Mouse (Mus musculus) stomach, postnatal 0 days (tissue): ENCODE results near the gene Ttl. TPM values are rescaled to one million over a fixed set of nuclear protein-coding genes. Genes with fewer than 3 reads are reported as not detected.

Source experiments
- ATAC-seq: fragments of 200-750 bp; cut with Nextera tagmentation; 2 replicates; pipeline ENCODE4 v1.8.0; 2017; ENCODE audit not compliant: low FRiP score, low TSS enrichment
- DNase-seq: peaks from one replicate; pipeline ENCODE4 v3.0.0-alpha.2; 2016; ENCODE audit warnings: low spot score
- H3K27ac ChIP-seq: fragments of 300-500 bp; sonication (generic); replicated peaks from 2 replicates; pipeline ENCODE4 v1.5.1; 2014; ENCODE audit warnings: mild to moderate bottlenecking, control low read depth
- H3K27me3 ChIP-seq: fragments of 300-500 bp; sonication (generic); 2 replicates; pipeline ENCODE4 v1.6.1; 2014; ENCODE audit warnings: low read length; ENCODE audit not compliant: control insufficient read depth, insufficient read depth
- H3K36me3 ChIP-seq: fragments of 300-500 bp; sonication (generic); 2 replicates; pipeline ENCODE4 v1.6.1; 2014; ENCODE audit warnings: low read length, mixed read lengths; ENCODE audit not compliant: control insufficient read depth, insufficient read depth
- H3K4me1 ChIP-seq: fragments of 300-500 bp; sonication (generic); replicated peaks from 2 replicates; pipeline ENCODE4 v1.6.1; 2014; ENCODE audit warnings: antibody characterized with exemption; ENCODE audit not compliant: control insufficient read depth, insufficient read depth
- H3K4me2 ChIP-seq: fragments of 300-500 bp; sonication (generic); replicated peaks from 2 replicates; pipeline ENCODE4 v1.6.1; 2014; ENCODE audit warnings: low read depth, mild to moderate bottlenecking, control low read depth, moderate library complexity
- H3K4me3 ChIP-seq: fragments of 300-500 bp; sonication (generic); 2 replicates; pipeline ENCODE4 v1.5.1; 2014; ENCODE audit warnings: low read depth, low read length, control low read depth
- H3K9ac ChIP-seq: fragments of 300-500 bp; sonication (generic); 2 replicates; pipeline ENCODE4 v1.6.1; 2014; ENCODE audit warnings: mild to moderate bottlenecking, low read length, control low read depth, mixed read lengths
- H3K9me3 ChIP-seq: fragments of 300-500 bp; sonication (generic); 2 replicates; pipeline ENCODE4 v1.6.1; 2016; ENCODE audit warnings: low read length; ENCODE audit not compliant: control insufficient read depth
- CTCF ChIP-seq: IDR thresholded peaks from 2 replicates; pipeline ENCODE4 v1.5.1; 2016; ENCODE audit warnings: antibody characterized with exemption, low read depth, mild to moderate bottlenecking, moderate library complexity
- EP300 ChIP-seq: optimal IDR thresholded peaks from 2 replicates; pipeline ENCODE3; 2016; ENCODE audit warnings: antibody characterized with exemption
- WGBS: fragments of 180-500 bp; shearing (Covaris S2); extraction: QIAGEN DNeasy Blood & Tissue Kit; methylation state at CpG from one replicate; pipeline ENCODE4 v1.1.7; 2014; 5-methylcytosine and 5-hydroxymethylcytosine counted together
- polyA plus RNA-seq: library from polyadenylated mRNA; unstranded; fragments of >200 nt; fragmentation: Nextera tagmentation; extraction: Ambion mirVana; gene quantifications from 2 replicates; pipeline ENCODE4 v1.2.1, GENCODE M21; 2015

Gene Ttl
- polyA plus RNA-seq, 1 experiment from 2014 or later: 7.1 TPM

GRCm38 (mm10) chr2:129038937-129039631 lies 26.7 kb upstream of the Ttl start:
- H3K9ac ChIP-seq: peak overlapping the region; percentile 47
- TF ChIP-seq CTCF (no peak), EP300 (no peak)
- ATAC-seq (peak; percentile 57; the same call in 1 of the 2 replicates), DNase-seq (peak; percentile 37)
- WGBS: 2% methylated on average over 62 of the region's 62 CpGs
- peaks cover 2% of the 10 kb centered on the region; the same call in 1 of the 2 replicates for H3K27me3 ChIP-seq
- peak overlapping the region; percentile 80 for H3K4me2 ChIP-seq
- peak overlapping the region; percentile 42 for H3K4me3 ChIP-seq
- H3K27ac ChIP-seq: no peak overlapping the region
- no peaks in the 10 kb centered on the region for H3K9me3 ChIP-seq
- H3K4me1 ChIP-seq: peaks cover 6% of the 10 kb centered on the region; the same call in 1 of the 2 replicates
- H3K36me3 ChIP-seq: no peaks in the 10 kb centered on the region

GRCm38 (mm10) chr2:129040567-129040966 lies 25.2 kb upstream of the Ttl start:
- peak; percentile 24 for DNase-seq

GRCm38 (mm10) chr2:129046172-129046845 lies 19.4 kb upstream of the Ttl start:
- H3K27ac ChIP-seq: no peak overlapping the region
- H3K9me3 ChIP-seq: no peaks in the 10 kb centered on the region
- DNase-seq (no peak), ATAC-seq (peak; percentile 57; the same call in 1 of the 2 replicates)
- no peaks in the 10 kb centered on the region for H3K36me3 ChIP-seq
- WGBS: 29% methylated on average over 6 of the region's 6 CpGs
- H3K4me1 ChIP-seq: no peaks in the 10 kb centered on the region
- H3K27me3 ChIP-seq: no peaks in the 10 kb centered on the region
- H3K4me3 ChIP-seq: no peak overlapping the region
- H3K4me2 ChIP-seq: no peak overlapping the region
- no peak overlapping the region for H3K9ac ChIP-seq
- TF ChIP-seq CTCF (no peak), EP300 (no peak)

More at GRCm38 (mm10) chr2:129040567-129040966, 25.2 kb upstream of the Ttl start:
- Histone ChIP-seq H3K27ac (no peak overlapping the region), H3K9ac (no peak overlapping the region), H3K4me1 (peaks cover 6% of the 10 kb centered on the region; the same call in 1 of the 2 replicates), H3K36me3 (no peaks in the 10 kb centered on the region), H3K27me3 (peaks cover 2% of the 10 kb centered on the region; the same call in 1 of the 2 replicates), H3K4me3 (no peak overlapping the region), H3K4me2 (no peak overlapping the region), H3K9me3 (no peaks in the 10 kb centered on the region)
- TF ChIP-seq CTCF (peak; percentile 57), EP300 (no peak)
- WGBS: 33% methylated on average over 6 of the region's 6 CpGs
- ATAC-seq: no peak

- 51% methylated on average over 4 of the region's 4 CpGs for WGBS
- H3K9me3 ChIP-seq: no peaks in the 10 kb centered on the region
- DNase-seq (no peak), ATAC-seq (no peak; the same call in 1 of the 2 replicates)
- no peaks in the 10 kb centered on the region for H3K36me3 ChIP-seq
- H3K4me1 ChIP-seq: no peaks in the 10 kb centered on the region
- no peak overlapping the region for H3K4me2 ChIP-seq
- H3K27ac ChIP-seq: no peak overlapping the region
- no peak overlapping the region for H3K4me3 ChIP-seq
- no peaks in the 10 kb centered on the region for H3K27me3 ChIP-seq
- H3K9ac ChIP-seq: no peak overlapping the region
- TF ChIP-seq EP300: no peak
- TF ChIP-seq CTCF: no peak
Observed at GRCm38 (mm10) chr2:129046846-129047196, 18.9 kb upstream of the Ttl start.

- ATAC-seq (no peak), DNase-seq (no peak)
- Histone ChIP-seq H3K9ac (no peak within 1 kb of the TSS), H3K4me2 (no peak within 1 kb of the TSS), H3K9me3 (no peaks in the 10 kb centered on the region), H3K27ac (no peak within 1 kb of the TSS), H3K36me3 (no peaks in the 10 kb centered on the region), H3K4me3 (no peak within 1 kb of the TSS), H3K4me1 (no peaks in the 10 kb centered on the region), H3K27me3 (no peaks in the 10 kb centered on the region)
- TF ChIP-seq EP300 (no peak), CTCF (no peak)
- 84% methylated on average over 8 of the region's 8 CpGs for WGBS
Observed at GRCm38 (mm10) chr2:129047811-129048210, 17.9 kb upstream of the Ttl start, which contains the start of gene Vinac1. Vinac1 (minus strand) TSS chr2:129048172.
